Mouse (Mus musculus) cerebellum, adult 2 months (tissue): ENCODE measurements around the gene Fdx1.

Experiments
- CTCF ChIP-seq: fragments of 200-500 bp; IDR thresholded peaks from 2 replicates; pipeline ENCODE4 v1.5.1; 2011; ENCODE audit warnings: low read depth, mild to moderate bottlenecking, control low read depth, low read length, moderate library complexity, borderline replicate concordance; ENCODE audit not compliant: insufficient read depth
- POLR2A ChIP-seq: fragments of 200-500 bp; IDR thresholded peaks from 2 replicates; pipeline ENCODE4 v1.6.1; 2011; ENCODE audit warnings: low read length, control low read depth, borderline replicate concordance; ENCODE audit not compliant: insufficient read depth

- TF ChIP-seq POLR2A (no peak), CTCF (no peak)
Observed at GRCm38 (mm10) chr9:51908255-51908654, 55.1 kb downstream of the Fdx1 start.
